Mouse (Mus musculus) forebrain, postnatal 0 days (tissue): ENCODE results near the gene Dusp23. TPM values are rescaled to one million over a fixed set of nuclear protein-coding genes. Genes with fewer than 3 reads are reported as not detected.

ENCODE experiments used
- ATAC-seq: fragments of 200-750 bp; cut with Nextera tagmentation; 2 replicates; pipeline ENCODE4 v1.8.0; 2017; ENCODE audit warnings: mild to moderate bottlenecking, moderate library complexity
- DNase-seq: peaks from one replicate; pipeline ENCODE4 v3.0.0-alpha.2; 2015
- H3K27ac ChIP-seq: fragments of 300-500 bp; sonication (generic); 2 replicates; pipeline ENCODE4 v1.5.1; 2014; ENCODE audit warnings: low read depth, mild to moderate bottlenecking, antibody characterized with exemption, low read length, moderate library complexity, mixed read lengths
- H3K27me3 ChIP-seq: fragments of 300-500 bp; sonication (generic); 2 replicates; pipeline ENCODE4 v1.6.1; 2014; ENCODE audit warnings: mild to moderate bottlenecking, low read length, mixed read lengths; ENCODE audit not compliant: insufficient read depth
- H3K36me3 ChIP-seq: fragments of 300-500 bp; sonication (generic); 2 replicates; pipeline ENCODE4 v1.6.1; 2014; ENCODE audit warnings: mild to moderate bottlenecking, moderate library complexity; ENCODE audit not compliant: insufficient read depth
- H3K4me1 ChIP-seq: fragments of 300-500 bp; sonication (generic); 2 replicates; pipeline ENCODE4 v1.6.1; 2014; ENCODE audit warnings: antibody characterized with exemption; ENCODE audit not compliant: insufficient read depth
- H3K4me2 ChIP-seq: fragments of 300-500 bp; sonication (generic); 2 replicates; pipeline ENCODE4 v1.6.1; 2014; ENCODE audit warnings: low read depth, mild to moderate bottlenecking, moderate library complexity
- H3K4me3 ChIP-seq: fragments of 300-500 bp; sonication (generic); 2 replicates; pipeline ENCODE4 v1.5.1; 2014; ENCODE audit warnings: low read depth, low read length, mixed read lengths
- H3K9ac ChIP-seq: fragments of 300-500 bp; sonication (generic); 2 replicates; pipeline ENCODE4 v1.6.1; 2014; ENCODE audit warnings: mild to moderate bottlenecking
- H3K9me3 ChIP-seq: fragments of 300-500 bp; sonication (generic); 2 replicates; pipeline ENCODE4 v1.6.1; 2016; ENCODE audit warnings: low read length
- CTCF ChIP-seq: sonication (generic); IDR thresholded peaks from 2 replicates; pipeline ENCODE4 v1.5.1; 2016; ENCODE audit warnings: antibody characterized with exemption, control low read depth, low read depth
- WGBS: fragments of 180-500 bp; shearing (Covaris S2); extraction: QIAGEN DNeasy Blood & Tissue Kit; methylation state at CpG from one replicate; pipeline ENCODE4 v1.1.7; 2014; 5-methylcytosine and 5-hydroxymethylcytosine counted together
- polyA plus RNA-seq: library from polyadenylated mRNA; unstranded; fragments of >200 nt; fragmentation: Nextera tagmentation; extraction: Ambion mirVana; gene quantifications from 2 replicates; pipeline ENCODE4 v1.2.1, GENCODE M21; 2015
- total RNA-seq: library from RNA; depleted of rRNA; stranded (reverse); fragments of >200 nt; gene quantifications from 2 replicates; pipeline ENCODE4 v1.2.3, GENCODE M21; 2014

Dusp23 gene
- total and polyA plus RNA-seq, 2 experiments from 2014 or later, result 3.0 to 8.9 TPM

DNA sequence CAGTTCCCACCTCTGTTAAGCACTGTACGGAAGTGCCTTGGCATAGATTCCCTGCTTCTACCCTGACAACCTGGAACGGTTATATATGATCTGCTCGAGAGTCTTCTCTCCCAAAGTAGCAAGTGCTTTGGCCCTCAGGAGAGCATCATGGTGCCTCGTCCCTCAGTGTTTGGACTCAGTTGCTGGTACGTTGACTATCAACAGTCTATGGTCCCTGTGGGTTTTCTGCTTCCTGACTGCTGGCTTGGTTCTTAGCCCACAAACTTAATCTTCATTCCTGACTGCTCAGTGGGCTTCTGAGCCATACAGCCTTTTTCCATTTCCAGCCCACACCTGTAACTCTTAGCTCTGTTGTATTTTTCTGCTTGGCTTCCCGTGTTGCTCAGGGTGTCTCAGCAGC is 21.1 kb upstream of the Dusp23 start:
- Histone ChIP-seq H3K27ac (no peak overlapping the region), H3K9ac (no peak overlapping the region), H3K27me3 (no peaks in the 10 kb centered on the region), H3K36me3 (no peaks in the 10 kb centered on the region), H3K4me2 (no peak overlapping the region), H3K4me1 (no peaks in the 10 kb centered on the region), H3K9me3 (no peaks in the 10 kb centered on the region), H3K4me3 (no peak overlapping the region)
- DNase-seq (no peak), ATAC-seq (no peak)
- no peak for TF ChIP-seq CTCF
- WGBS, result 68% methylated on average over 6 of the region's 6 CpGs

DNA sequence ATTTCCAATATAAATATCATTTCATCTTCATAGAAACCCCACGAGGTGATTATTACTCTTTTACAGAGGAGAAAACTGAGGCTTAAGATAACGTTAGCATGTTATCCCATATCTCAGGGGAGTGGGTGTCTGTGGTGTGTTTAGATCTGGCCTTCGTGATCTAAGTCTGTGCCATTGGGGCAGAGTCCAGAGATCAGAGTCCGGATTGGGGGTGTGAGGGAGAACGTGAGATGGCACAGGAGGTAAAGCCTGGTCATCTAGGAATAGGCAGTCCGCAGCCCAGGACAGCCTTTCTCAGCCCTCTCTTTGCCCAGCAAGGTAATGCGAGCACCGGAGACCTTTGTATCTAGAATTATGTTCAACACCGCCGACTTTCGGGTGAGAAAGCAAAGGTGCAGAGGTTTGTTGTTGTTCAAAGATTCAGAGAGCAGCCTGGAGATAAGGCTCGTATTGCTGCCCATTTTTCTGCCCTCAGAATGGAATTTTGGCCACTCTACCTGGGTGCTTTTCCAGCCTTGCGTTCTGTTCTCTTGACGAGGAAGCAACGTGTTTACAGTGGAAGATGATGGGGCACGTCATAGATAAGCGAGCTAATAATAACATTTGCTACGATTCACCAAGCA is 19.4 kb upstream of the Dusp23 start:
- H3K4me1 ChIP-seq, result no peaks in the 10 kb centered on the region
- no peak for TF ChIP-seq CTCF
- 86% methylated on average over 18 of the region's 18 CpGs for WGBS
- no peak overlapping the region for H3K4me2 ChIP-seq
- no peak overlapping the region for H3K4me3 ChIP-seq
- ATAC-seq (no peak), DNase-seq (no peak)
- no peak overlapping the region for H3K27ac ChIP-seq
- H3K9ac ChIP-seq, result no peak overlapping the region
- H3K9me3 ChIP-seq, result no peaks in the 10 kb centered on the region
- no peaks in the 10 kb centered on the region for H3K27me3 ChIP-seq
- H3K36me3 ChIP-seq, result no peaks in the 10 kb centered on the region

DNA sequence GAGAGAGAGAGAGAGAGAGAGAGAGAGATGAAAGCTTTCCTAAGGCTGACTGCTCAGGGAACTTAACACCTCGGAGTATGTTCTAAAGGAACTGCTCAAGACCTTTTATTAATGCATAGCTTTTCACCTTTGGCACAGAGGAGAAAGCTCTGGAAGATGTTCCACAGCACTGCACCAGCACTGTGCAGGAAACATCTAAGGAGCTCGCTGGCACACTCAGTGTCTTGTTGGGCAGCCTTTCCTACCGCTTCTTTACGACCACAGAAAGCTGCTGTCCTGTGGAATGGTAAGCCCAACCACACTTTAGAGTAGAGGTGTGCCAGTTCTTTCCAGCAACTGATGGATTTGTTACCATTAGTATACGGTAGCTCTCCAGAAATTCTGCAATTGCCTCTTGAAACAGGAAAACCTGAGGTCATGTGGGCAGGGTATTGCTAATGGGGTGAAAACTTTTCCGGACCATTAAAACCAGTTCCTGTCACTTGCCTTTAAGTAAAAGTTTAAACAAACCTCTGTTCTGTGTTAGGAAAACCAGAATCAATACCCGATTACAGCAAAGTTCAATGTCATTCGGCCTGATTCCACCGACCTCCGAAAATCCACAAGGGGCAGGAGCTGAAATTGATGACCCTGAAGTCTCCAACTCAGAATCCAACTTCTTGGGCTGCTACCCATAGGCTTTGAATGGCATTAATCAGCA is 18.7 kb upstream of the Dusp23 start:
- H3K4me2 ChIP-seq, result no peak overlapping the region
- no peak overlapping the region for H3K4me3 ChIP-seq
- no peak overlapping the region for H3K9ac ChIP-seq
- DNase-seq, result no peak
- no peaks in the 10 kb centered on the region for H3K27me3 ChIP-seq
- no peak for TF ChIP-seq CTCF
- H3K9me3 ChIP-seq, result no peaks in the 10 kb centered on the region
- no peak overlapping the region for H3K27ac ChIP-seq
- no peak for ATAC-seq
- H3K36me3 ChIP-seq, result no peaks in the 10 kb centered on the region
- 90% methylated on average over 10 of the region's 10 CpGs for WGBS
- no peaks in the 10 kb centered on the region for H3K4me1 ChIP-seq

DNA sequence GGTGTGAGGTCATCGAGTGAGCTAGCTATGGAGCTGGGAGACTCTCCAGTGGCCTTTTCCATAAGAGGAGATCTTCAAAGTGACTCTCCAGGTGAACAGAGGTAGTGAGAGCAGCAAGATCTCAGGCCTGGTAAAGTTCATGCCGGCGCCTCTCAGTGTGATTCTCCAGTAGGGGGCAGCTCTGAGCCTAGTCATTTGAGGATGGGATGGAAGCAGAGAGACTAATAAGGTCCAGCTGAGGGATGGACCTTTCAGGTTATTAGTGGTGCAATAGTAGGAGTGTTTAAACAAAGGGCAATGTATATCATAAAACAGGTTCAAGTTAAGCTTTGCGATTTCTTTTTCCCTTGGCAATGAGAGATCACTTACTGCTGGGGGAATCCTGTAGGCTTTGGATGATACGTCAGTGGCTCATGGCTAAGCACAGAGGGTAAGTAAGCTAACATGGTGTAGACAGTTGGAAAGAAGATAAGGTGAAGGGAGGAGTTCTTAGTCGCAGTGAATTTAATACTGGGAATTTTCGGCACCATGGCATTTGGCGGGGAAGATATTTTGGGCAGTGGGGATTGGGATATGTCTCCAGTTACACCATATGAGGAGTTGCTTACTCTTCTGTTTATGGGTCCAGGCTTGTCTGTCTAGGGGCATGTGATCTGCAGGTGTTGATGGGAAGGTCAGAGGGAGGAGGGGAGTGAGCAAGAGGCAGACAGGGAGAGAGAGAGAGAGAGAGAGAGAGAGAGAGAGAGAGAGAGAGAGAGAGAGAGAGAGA is 17.9 kb upstream of the Dusp23 start:
- no peaks in the 10 kb centered on the region for H3K4me1 ChIP-seq
- H3K27me3 ChIP-seq, result no peaks in the 10 kb centered on the region
- no peaks in the 10 kb centered on the region for H3K9me3 ChIP-seq
- H3K4me3 ChIP-seq, result no peak overlapping the region
- H3K27ac ChIP-seq, result no peak overlapping the region
- H3K36me3 ChIP-seq, result no peaks in the 10 kb centered on the region
- WGBS, result 62% methylated on average over 8 of the region's 8 CpGs
- no peak overlapping the region for H3K4me2 ChIP-seq
- no peak overlapping the region for H3K9ac ChIP-seq
- TF ChIP-seq CTCF, result peak; percentile 40
- no peak for DNase-seq
- no peak for ATAC-seq

DNA sequence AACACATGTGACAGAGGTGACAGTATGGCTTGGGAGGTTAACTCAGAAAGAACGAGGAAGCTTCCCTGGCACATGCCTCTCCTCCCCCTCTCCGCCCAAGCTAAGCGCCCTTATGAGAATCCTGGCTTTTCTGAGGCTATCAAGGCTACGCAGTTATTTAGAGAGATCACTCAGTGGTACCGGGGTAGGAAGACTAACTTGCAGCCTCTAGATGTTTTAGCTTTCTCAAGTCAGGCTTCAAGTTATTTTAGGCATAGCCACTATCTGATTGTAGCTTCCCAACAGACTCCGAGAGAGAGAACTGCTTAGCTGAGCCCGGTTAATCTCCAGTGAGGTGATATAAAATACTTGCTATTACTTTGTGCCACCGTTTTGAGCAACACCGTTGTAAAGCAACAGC is 16.6 kb upstream of the Dusp23 start:
- Histone ChIP-seq H3K9ac (no peak overlapping the region), H3K36me3 (no peaks in the 10 kb centered on the region), H3K4me1 (no peaks in the 10 kb centered on the region), H3K4me3 (no peak overlapping the region), H3K27ac (no peak overlapping the region), H3K27me3 (no peaks in the 10 kb centered on the region), H3K9me3 (no peaks in the 10 kb centered on the region), H3K4me2 (no peak overlapping the region)
- DNase-seq (no peak), ATAC-seq (no peak)
- WGBS, result 85% methylated on average over 9 of the region's 9 CpGs
- TF ChIP-seq CTCF, result no peak

DNA sequence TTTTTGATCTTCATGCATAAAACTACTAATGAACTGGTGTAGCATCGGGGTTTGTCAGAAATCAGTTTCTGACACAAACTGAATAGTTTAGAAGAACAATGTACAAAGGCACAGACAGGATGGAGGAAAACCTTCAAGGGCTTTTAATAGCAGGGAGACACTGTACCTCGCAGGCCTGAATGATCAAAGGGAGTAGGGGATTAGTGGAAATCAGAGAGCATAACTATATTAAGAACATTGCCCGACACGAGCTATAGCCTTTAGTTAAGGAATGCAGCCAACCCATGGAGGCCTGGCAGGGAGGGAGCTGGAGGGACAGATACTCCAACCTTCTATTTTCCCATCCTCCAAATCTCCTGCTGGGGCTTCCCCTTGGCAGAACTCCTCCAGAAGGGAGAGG is 14.5 kb upstream of the Dusp23 start:
- WGBS, result 26% methylated on average over 4 of the region's 4 CpGs

DNA sequence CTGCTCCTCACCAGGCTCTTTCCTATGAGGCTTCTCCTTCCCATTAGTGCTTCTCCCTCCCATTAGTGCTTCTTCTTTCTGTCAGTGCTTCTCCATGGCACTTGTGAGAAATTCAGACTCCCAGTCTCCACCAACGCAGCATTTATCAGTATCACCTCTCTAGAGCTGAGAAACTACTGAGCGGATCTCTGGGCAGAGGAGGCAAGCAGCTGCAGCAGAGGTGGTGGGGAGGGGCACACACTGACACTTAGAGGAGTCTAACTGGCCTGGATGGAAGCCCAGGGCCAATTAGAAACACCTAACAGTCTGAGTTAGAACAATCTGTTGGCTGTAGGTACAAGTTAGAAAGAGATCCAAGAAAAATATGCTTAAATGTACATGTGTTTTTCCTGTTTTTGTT is 6.0 kb upstream of the Dusp23 start:
- WGBS, result 55% methylated on average over 2 of the region's 2 CpGs
- Histone ChIP-seq H3K27ac (no peak overlapping the region), H3K4me3 (no peak overlapping the region), H3K36me3 (no peaks in the 10 kb centered on the region), H3K4me1 (no peaks in the 10 kb centered on the region), H3K9me3 (no peaks in the 10 kb centered on the region), H3K4me2 (no peak overlapping the region), H3K9ac (no peak overlapping the region), H3K27me3 (no peaks in the 10 kb centered on the region)
- TF ChIP-seq CTCF, result no peak
- ATAC-seq (no peak), DNase-seq (no peak)

More for the DNA sequence above, 14.5 kb upstream of the Dusp23 start:
- no peaks in the 10 kb centered on the region for H3K27me3 ChIP-seq
- H3K4me2 ChIP-seq, result no peak overlapping the region
- no peaks in the 10 kb centered on the region for H3K4me1 ChIP-seq
- no peak overlapping the region for H3K9ac ChIP-seq
- H3K27ac ChIP-seq, result no peak overlapping the region
- no peaks in the 10 kb centered on the region for H3K9me3 ChIP-seq
- DNase-seq (no peak), ATAC-seq (no peak)
- H3K4me3 ChIP-seq, result no peak overlapping the region
- H3K36me3 ChIP-seq, result no peaks in the 10 kb centered on the region
- no peak for TF ChIP-seq CTCF
